Mouse (Mus musculus) lung, adult 2 months (tissue): Measurements from ENCODE around the gene Nop2. TPM values are rescaled to one million over a fixed set of nuclear protein-coding genes. Genes with fewer than 3 reads are reported as not detected.

Source experiments
- DNase-seq: peaks from one replicate; pipeline ENCODE4 v3.0.0; 2022
- H3K4me1 ChIP-seq: fragments of 200-500 bp; 2 replicates; pipeline ENCODE4 v1.6.1; 2011; ENCODE audit warnings: low read length; ENCODE audit not compliant: control insufficient read depth, insufficient read depth
- H3K4me3 ChIP-seq: fragments of 200-500 bp; replicated peaks from 2 replicates; pipeline ENCODE3; 2011; ENCODE audit warnings: low read depth, mild to moderate bottlenecking, control low read depth, low read length; ENCODE audit errors: extremely low read depth
- CTCF ChIP-seq: fragments of 200-500 bp; IDR thresholded peaks from 2 replicates; pipeline ENCODE4 v1.5.1; 2011; ENCODE audit warnings: mild to moderate bottlenecking, low read length, control low read depth; ENCODE audit not compliant: insufficient read depth
- POLR2A ChIP-seq: fragments of 200-500 bp; IDR thresholded peaks from 2 replicates; pipeline ENCODE4 v1.6.1; 2011; ENCODE audit warnings: low read depth, mild to moderate bottlenecking, control low read depth, low read length, borderline replicate concordance; ENCODE audit errors: extremely low read depth
- WGBS: fragments of 180-500 bp; shearing (Covaris S2); methylation state at CpG from one replicate; pipeline ENCODE4 v1.1.7; 2018; 5-methylcytosine and 5-hydroxymethylcytosine counted together
- polyA plus RNA-seq: library from polyadenylated mRNA; depleted of rRNA; stranded (reverse); fragments of >200 nt; gene quantifications from 2 replicates; pipeline ENCODE4 v1.2.3, GENCODE M21; 2012

Gene Nop2
- polyA plus RNA-seq, 1 experiment = 13.6 TPM

- no peak for DNase-seq
- WGBS = 56% methylated on average over 7 of the region's 7 CpGs
- Histone ChIP-seq H3K4me3 (no peak overlapping the region), H3K4me1 (peaks cover 21% of the 10 kb centered on the region)
- no peak for TF ChIP-seq CTCF
- TF ChIP-seq POLR2A = no peak
Measured at GRCm38 (mm10) chr6:125149569-125149950, 17.9 kb downstream of the Nop2 start.

- TF ChIP-seq CTCF = no peak
- TF ChIP-seq POLR2A = no peak
- peaks cover 17% of the 10 kb centered on the region for H3K4me1 ChIP-seq
- WGBS = 75% methylated on average over 22 of the region's 22 CpGs
- no peak for DNase-seq
- H3K4me3 ChIP-seq = no peak overlapping the region
Measured at GRCm38 (mm10) chr6:125152212-125153017, 20.7 kb downstream of the Nop2 start.

GRCm38 (mm10) chr6:125153018-125153389 lies 21.3 kb downstream of the Nop2 start:
- WGBS = 82% methylated on average over 5 of the region's 5 CpGs
- DNase-seq = no peak
- Histone ChIP-seq H3K4me1 (peaks cover 16% of the 10 kb centered on the region), H3K4me3 (no peak overlapping the region)
- TF ChIP-seq POLR2A = no peak
- TF ChIP-seq CTCF = no peak

GRCm38 (mm10) chr6:125153682-125154081 lies 22.0 kb downstream of the Nop2 start:
- no peak for DNase-seq
- 87% methylated on average over 4 of the region's 4 CpGs for WGBS
- no peak overlapping the region for H3K4me3 ChIP-seq
- H3K4me1 ChIP-seq = peaks cover 10% of the 10 kb centered on the region
- TF ChIP-seq POLR2A (no peak), CTCF (no peak)

- TF ChIP-seq CTCF (peak; percentile 32; the same call in 1 of the 2 replicates), POLR2A (no peak)
- no peak for DNase-seq
Measured at GRCm38 (mm10) chr6:125154550-125154949, 22.8 kb downstream of the Nop2 start.

GRCm38 (mm10) chr6:125155262-125155661 lies 23.6 kb downstream of the Nop2 start:
- 82% methylated on average over 8 of the region's 8 CpGs for WGBS
- no peak overlapping the region for H3K4me3 ChIP-seq
- no peaks in the 10 kb centered on the region for H3K4me1 ChIP-seq
- no peak for DNase-seq
- TF ChIP-seq CTCF = no peak
- no peak for TF ChIP-seq POLR2A

More at GRCm38 (mm10) chr6:125154550-125154949, 22.8 kb downstream of the Nop2 start:
- Histone ChIP-seq H3K4me3 (no peak overlapping the region), H3K4me1 (peaks cover 3% of the 10 kb centered on the region)

GRCm38 (mm10) chr6:125156491-125156890 lies 24.8 kb downstream of the Nop2 start:
- Histone ChIP-seq H3K4me1 (no peaks in the 10 kb centered on the region), H3K4me3 (no peak overlapping the region)
- WGBS = 82% methylated on average over 3 of the region's 3 CpGs
- TF ChIP-seq CTCF (no peak), POLR2A (no peak)
- no peak for DNase-seq

- DNase-seq = no peak
- TF ChIP-seq CTCF (no peak), POLR2A (no peak)
- 68% methylated on average over 7 of the region's 7 CpGs for WGBS
- Histone ChIP-seq H3K4me1 (no peaks in the 10 kb centered on the region), H3K4me3 (no peak overlapping the region)
Measured at GRCm38 (mm10) chr6:125156903-125157614, 25.4 kb downstream of the Nop2 start.

- Histone ChIP-seq H3K4me1 (peaks cover 3% of the 10 kb centered on the region), H3K4me3 (no peak overlapping the region)
- TF ChIP-seq CTCF (no peak), POLR2A (no peak)
- 84% methylated on average over 15 of the region's 15 CpGs for WGBS
- no peak for DNase-seq
Measured at GRCm38 (mm10) chr6:125158944-125159492, 27.3 kb downstream of the Nop2 start.
